Mouse (Mus musculus): ENCODE results near the gene Rtn4rl1.

GRCm38 (mm10) chr11:75245372-75246330 lies 52.1 kb downstream of the Rtn4rl1 start:
- TF ChIP-seq CTCF (IDR thresholded peaks at IDR 0.05; ENCODE audit: control insufficient read depth, insufficient read depth, insufficient read length) = no peak
- TF ChIP-seq USF1 (IDR thresholded peaks at IDR 0.05; ENCODE audit: low read depth) = no peak
- no peak for TF ChIP-seq MYOD1 (IDR thresholded peaks at IDR 0.05; ENCODE audit: control insufficient read depth, insufficient read length, low read depth)
- TF ChIP-seq MAX (IDR thresholded peaks at IDR 0.05) = no peak
- TF ChIP-seq MYOG (IDR thresholded peaks at IDR 0.05; ENCODE audit: control insufficient read depth, extremely low read depth, insufficient read length) = no peak

Measured in C2C12 (cell line).